Mouse (Mus musculus) liver, embryonic 14.5 days (tissue): ENCODE measurements around the gene Sun3. TPM values are rescaled to one million over a fixed set of nuclear protein-coding genes. Genes with fewer than 3 reads are reported as not detected.

ENCODE experiments used
- ATAC-seq: fragments of 200-750 bp; cut with Nextera tagmentation; 2 replicates; pipeline ENCODE4 v1.8.0; 2017; ENCODE audit warnings: moderate number of reproducible peaks, mild to moderate bottlenecking, moderate library complexity; ENCODE audit not compliant: insufficient read depth
- DNase-seq, 3 experiments: peaks; one replicate each; pipeline ENCODE4 v3.0.0-alpha.2; 2012 to 2013; ENCODE audit warnings: low read depth in 3 of 3, low spot score in 3 of 3
- H3K27ac ChIP-seq: fragments of 300-500 bp; sonication (generic); 2 replicates; pipeline ENCODE4 v1.5.1; 2014; ENCODE audit warnings: moderate library complexity, mild to moderate bottlenecking, control low read depth, inconsistent platforms
- H3K27me3 ChIP-seq: fragments of 300-500 bp; sonication (generic); 2 replicates; pipeline ENCODE4 v1.6.1; 2014; ENCODE audit warnings: mild to moderate bottlenecking, low read length, moderate library complexity; ENCODE audit not compliant: control insufficient read depth, insufficient read depth
- H3K36me3 ChIP-seq: fragments of 300-500 bp; sonication (generic); replicated peaks from 2 replicates; pipeline ENCODE4 v1.6.1; 2014; ENCODE audit warnings: low read depth; ENCODE audit not compliant: control insufficient read depth, insufficient read depth
- H3K4me1 ChIP-seq, 2 experiments: fragments of 200-500 bp in 1 of 2; fragments of 300-500 bp in 1 of 2; sonication (generic) in 1 of 2; replicated peaks; 2 replicates each; pipeline ENCODE4 v1.6.1; 2012 to 2014; ENCODE audit warnings: antibody characterized with exemption in 1 of 2, inconsistent platforms in 1 of 2, low read length in 1 of 2; ENCODE audit not compliant: control insufficient read depth in 2 of 2, insufficient read depth in 2 of 2
- H3K4me2 ChIP-seq: fragments of 300-500 bp; sonication (generic); 2 replicates; pipeline ENCODE4 v1.6.1; 2014; ENCODE audit warnings: low read depth, mild to moderate bottlenecking, control low read depth, moderate library complexity
- H3K4me3 ChIP-seq, 2 experiments: fragments of 200-500 bp in 1 of 2; fragments of 300-500 bp in 1 of 2; sonication (generic) in 1 of 2; 2 replicates each; pipeline ENCODE4 v1.5.1; 2012 to 2014; ENCODE audit warnings: low read depth in 2 of 2, low read length in 2 of 2, mild to moderate bottlenecking in 2 of 2, control low read depth in 1 of 2, inconsistent platforms in 1 of 2, moderate library complexity in 1 of 2; ENCODE audit not compliant: insufficient read depth in 1 of 2
- H3K9ac ChIP-seq: fragments of 300-500 bp; sonication (generic); replicated peaks from 2 replicates; pipeline ENCODE4 v1.6.1; 2014; ENCODE audit warnings: mild to moderate bottlenecking, control low read depth, moderate library complexity
- H3K9me3 ChIP-seq: fragments of 300-500 bp; sonication (generic); 2 replicates; pipeline ENCODE4 v1.6.1; 2016; ENCODE audit warnings: low read length, mixed read lengths; ENCODE audit not compliant: control insufficient read depth
- CTCF ChIP-seq: IDR thresholded peaks from 2 replicates; pipeline ENCODE4 v1.5.1; 2016; ENCODE audit warnings: antibody characterized with exemption, low read depth, control low read depth
- EP300 ChIP-seq: IDR thresholded peaks from 2 replicates; pipeline ENCODE4 v1.6.1; 2016; ENCODE audit warnings: antibody characterized with exemption, low read depth
- WGBS: fragments of 180-500 bp; shearing (Covaris S2); extraction: QIAGEN DNeasy Blood & Tissue Kit; methylation state at CpG from one replicate; pipeline ENCODE4 v1.1.7; 2014; ENCODE audit not compliant: insufficient replicate concordance; 5-methylcytosine and 5-hydroxymethylcytosine counted together
- polyA plus RNA-seq, 2 experiments: library from polyadenylated mRNA; depleted of rRNA in 1 of 2; stranded (reverse) in 1 of 2; unstranded in 1 of 2; fragments of >200 nt; fragmentation: Nextera tagmentation in 1 of 2; extraction: Ambion mirVana in 1 of 2; gene quantifications; 2 replicates each; pipeline versions ENCODE4 v1.2.1 to v1.2.3; 2012 to 2014

The Sun3 gene
- polyA plus RNA-seq (2012; rRNA removed) (not detected in 2 replicates), polyA plus RNA-seq (2014; fragmentation: Nextera tagmentation; extraction: Ambion mirVana) (not detected in 2 replicates)

GRCm38 (mm10) chr11:9048703-9049060 is at the start of gene Sun3:
TSS of gene Sun3 (minus strand) at chr11:9048991.
- no peak within 1 kb of the TSS for H3K27ac ChIP-seq
- no peaks in the 10 kb centered on the region for H3K9me3 ChIP-seq
- H3K4me2 ChIP-seq: peak within 1 kb of the TSS; percentile 72
- H3K4me3 ChIP-seq: peak within 1 kb of the TSS; percentile 43 to 52
- TF ChIP-seq CTCF: no peak
- TF ChIP-seq EP300: no peak
- no peaks in the 10 kb centered on the region for H3K27me3 ChIP-seq
- WGBS: under 1% methylated on average over 18 of the region's 18 CpGs
- peak; percentile 59 for ATAC-seq
- DNase-seq: no peak
- H3K4me1 ChIP-seq: peaks cover 0 to 6% of the 10 kb centered on the region in 2 experiments; a peak in 2 of 4 replicates
- no peaks in the 10 kb centered on the region for H3K36me3 ChIP-seq
- no peak within 1 kb of the TSS for H3K9ac ChIP-seq

- Histone ChIP-seq H3K4me2 (no peak overlapping the region), H3K36me3 (no peaks in the 10 kb centered on the region), H3K4me3 (no peak overlapping the region), H3K27ac (no peak overlapping the region), H3K4me1 (no peaks in the 10 kb centered on the region), H3K27me3 (no peaks in the 10 kb centered on the region), H3K9ac (no peak overlapping the region), H3K9me3 (no peaks in the 10 kb centered on the region)
- ATAC-seq (no peak), DNase-seq (no peak)
- 58% methylated on average over 3 of the region's 3 CpGs for WGBS
- TF ChIP-seq CTCF: no peak
- TF ChIP-seq EP300: no peak
Observed at GRCm38 (mm10) chr11:9076444-9076843, 27.7 kb upstream of the Sun3 start.

DNA sequence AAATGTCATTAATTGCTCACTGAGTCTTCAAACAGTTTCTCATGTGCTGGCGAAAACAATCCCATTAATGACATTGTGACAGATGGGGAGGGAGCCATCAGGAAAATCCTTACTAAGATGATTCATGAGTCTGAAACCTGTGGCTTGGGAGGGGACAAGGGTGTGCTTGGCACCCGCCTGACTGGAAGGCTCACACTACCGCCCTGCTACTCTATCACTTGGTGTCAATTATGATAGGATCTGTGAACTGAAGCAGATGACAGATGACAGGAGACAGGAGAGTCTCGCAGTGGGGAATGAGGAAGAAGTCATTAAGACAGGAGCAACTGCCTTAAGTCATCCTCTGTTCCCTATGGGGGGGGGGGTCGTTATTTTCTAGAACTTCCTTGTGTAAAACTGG is 11.7 kb upstream of the Sun3 start:
- Histone ChIP-seq H3K27ac (no peak overlapping the region), H3K27me3 (no peaks in the 10 kb centered on the region), H3K4me2 (no peak overlapping the region), H3K36me3 (no peaks in the 10 kb centered on the region), H3K4me1 (no peaks in the 10 kb centered on the region), H3K9me3 (no peaks in the 10 kb centered on the region), H3K9ac (no peak overlapping the region), H3K4me3 (no peak overlapping the region)
- TF ChIP-seq EP300 (no peak), CTCF (no peak)
- DNase-seq: no peak
- 19% methylated on average over 5 of the region's 5 CpGs for WGBS
- ATAC-seq: no peak

- H3K36me3 ChIP-seq: no peaks in the 10 kb centered on the region
- H3K9ac ChIP-seq: no peak overlapping the region
- no peaks in the 10 kb centered on the region for H3K27me3 ChIP-seq
- H3K27ac ChIP-seq: no peak overlapping the region
- H3K9me3 ChIP-seq: no peaks in the 10 kb centered on the region
- ATAC-seq (no peak), DNase-seq (no peak)
- H3K4me2 ChIP-seq: no peak overlapping the region
- no peaks in the 10 kb centered on the region for H3K4me1 ChIP-seq
- 8% methylated on average over 1 of the region's 1 CpGs for WGBS
- TF ChIP-seq EP300: no peak
- TF ChIP-seq CTCF: no peak
- H3K4me3 ChIP-seq: no peak overlapping the region
Observed at GRCm38 (mm10) chr11:9060029-9060428, 11.2 kb upstream of the Sun3 start.

- H3K4me2 ChIP-seq: no peak overlapping the region
- H3K4me1 ChIP-seq: no peaks in the 10 kb centered on the region
- ATAC-seq (no peak), DNase-seq (no peak)
- H3K9ac ChIP-seq: no peak overlapping the region
- H3K27me3 ChIP-seq: no peaks in the 10 kb centered on the region
- no peaks in the 10 kb centered on the region for H3K36me3 ChIP-seq
- H3K9me3 ChIP-seq: no peaks in the 10 kb centered on the region
- H3K4me3 ChIP-seq: no peak overlapping the region
- no peak overlapping the region for H3K27ac ChIP-seq
- 75% methylated on average over 4 of the region's 4 CpGs for WGBS
- TF ChIP-seq CTCF (no peak), EP300 (no peak)
Observed at GRCm38 (mm10) chr11:9057711-9058110, 8.9 kb upstream of the Sun3 start.
